Mouse (Mus musculus) A20 (cell line): ENCODE data around the gene Slc6a16.

Source experiments
- DNase-seq: peaks from one replicate; pipeline ENCODE4 v3.0.0-alpha.2; 2011; ENCODE audit warnings: low read depth, low spot score

The Slc6a16 gene

DNA sequence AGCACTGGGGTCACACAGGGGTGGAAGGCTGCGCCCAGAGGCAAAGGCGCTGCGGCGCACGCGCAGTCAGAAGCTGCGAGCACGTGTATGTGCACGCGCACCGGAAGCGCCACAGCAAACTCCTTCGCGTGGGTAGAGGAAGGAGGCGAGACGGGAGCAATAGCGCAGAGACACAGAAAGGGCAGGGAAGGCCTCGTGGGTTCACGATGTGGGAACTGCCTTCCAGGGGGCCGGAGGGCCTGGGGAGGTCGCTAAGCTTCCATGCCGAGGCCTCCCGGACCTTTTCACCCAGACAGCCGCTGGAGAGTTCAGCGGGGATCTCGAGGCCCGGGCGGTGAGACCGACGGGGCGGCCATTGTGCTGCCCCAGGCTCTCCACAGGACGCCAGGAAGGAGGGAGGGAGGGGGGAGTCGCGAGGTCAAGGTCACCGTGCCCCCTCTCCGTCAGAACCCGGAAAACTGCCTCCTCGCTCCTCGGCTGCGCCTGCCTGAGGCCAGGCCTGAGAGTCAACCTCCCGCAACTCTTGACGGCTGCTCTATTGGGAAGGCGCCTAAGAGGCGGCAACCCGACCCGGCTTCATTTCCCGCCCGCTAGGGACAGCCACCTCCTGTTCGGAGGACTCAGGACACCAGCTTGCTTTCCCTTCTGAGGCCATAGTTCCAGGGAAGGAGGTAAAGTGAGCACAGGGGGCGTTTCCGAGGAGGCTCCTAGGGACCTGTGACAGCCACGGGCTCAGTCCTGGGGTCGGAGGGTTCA, at the start of gene Slc6a16:
Gene Slc6a16 (plus strand): TSS at position 453 of the 756 bp plus-strand sequence.
- peak; percentile 87 for DNase-seq

DNA sequence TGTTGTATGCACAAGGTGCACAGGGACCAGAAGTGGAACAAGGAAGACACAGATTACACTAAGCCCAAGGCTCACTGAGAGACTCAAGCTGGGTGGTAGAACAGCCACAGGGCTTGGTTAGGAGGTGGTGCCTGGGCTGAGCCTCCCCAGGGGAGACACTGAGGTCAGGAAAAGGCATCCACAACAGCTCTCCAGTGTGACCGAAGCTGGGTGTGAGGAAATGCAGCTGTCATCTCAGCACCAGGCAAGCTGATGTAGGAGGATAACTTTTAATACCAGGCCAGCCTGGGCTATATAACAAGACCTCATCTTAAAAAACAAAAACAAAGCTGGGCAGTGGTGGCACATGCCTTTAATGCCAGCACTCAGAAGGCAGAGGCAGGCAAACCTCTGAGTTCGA, 49.7 kb upstream of the Slc6a16 start:
- no peak for DNase-seq

DNA sequence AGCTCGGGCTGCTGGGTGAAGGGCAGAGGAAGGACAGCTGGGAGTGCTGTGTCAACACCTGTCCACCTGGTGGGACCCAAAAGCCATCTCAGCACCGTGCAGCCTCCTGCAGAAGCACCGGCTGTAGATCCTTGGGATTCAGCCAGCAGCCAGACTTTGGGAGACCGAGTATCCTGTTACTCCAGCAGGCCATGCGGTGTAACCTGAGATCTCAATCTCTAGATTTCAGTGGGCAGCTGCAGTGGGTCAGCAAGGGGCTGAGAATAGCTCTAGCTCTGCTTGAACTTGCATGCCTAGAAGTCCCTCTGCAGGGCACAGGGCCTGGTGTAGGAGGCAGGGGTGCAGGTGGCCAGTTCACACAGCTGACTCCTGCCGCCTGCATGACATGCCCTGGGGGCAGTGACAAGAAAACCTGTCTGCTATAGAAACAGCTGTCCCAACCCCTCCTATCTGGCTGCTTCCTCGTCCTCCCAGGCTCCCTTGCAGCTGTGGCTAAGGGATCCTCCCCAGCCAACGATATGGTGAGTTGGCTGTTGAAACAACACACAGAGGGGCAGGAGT, 49.0 kb upstream of the Slc6a16 start:
- DNase-seq, result no peak

DNA sequence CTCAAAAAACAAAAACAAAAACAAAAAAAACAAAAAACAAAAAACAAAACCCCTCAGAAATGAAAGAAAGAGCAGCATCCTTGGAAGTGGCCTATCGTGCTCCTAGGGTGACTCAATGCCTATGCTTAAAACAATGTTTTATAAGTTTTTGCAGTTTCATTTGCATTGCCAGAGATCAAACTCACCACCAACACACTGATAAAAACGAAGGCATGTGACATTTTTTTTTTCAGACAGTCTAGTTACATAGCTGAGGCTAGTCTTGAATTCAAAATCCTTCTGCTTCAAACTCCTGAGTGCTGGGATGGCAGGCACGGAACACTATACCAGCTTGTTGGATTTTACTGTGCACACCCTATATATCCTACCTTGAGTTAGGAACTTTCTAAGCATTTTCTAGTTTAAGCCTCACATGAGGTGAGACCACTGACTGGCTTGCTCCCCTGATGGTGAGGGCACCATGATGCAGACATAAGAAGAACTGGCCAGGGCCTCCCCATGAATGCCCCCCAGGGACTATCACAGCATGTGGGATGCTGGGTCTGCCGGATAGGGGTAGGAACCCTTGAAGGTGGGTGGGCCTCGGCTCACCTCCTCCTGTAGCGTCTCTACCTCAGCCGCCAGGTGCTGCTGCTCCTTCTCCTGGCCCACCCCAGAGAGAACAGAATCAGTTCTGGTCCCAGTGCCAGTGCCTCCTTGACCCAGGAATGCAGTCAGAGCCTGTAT, 48.1 kb upstream of the Slc6a16 start:
- DNase-seq, result no peak

DNA sequence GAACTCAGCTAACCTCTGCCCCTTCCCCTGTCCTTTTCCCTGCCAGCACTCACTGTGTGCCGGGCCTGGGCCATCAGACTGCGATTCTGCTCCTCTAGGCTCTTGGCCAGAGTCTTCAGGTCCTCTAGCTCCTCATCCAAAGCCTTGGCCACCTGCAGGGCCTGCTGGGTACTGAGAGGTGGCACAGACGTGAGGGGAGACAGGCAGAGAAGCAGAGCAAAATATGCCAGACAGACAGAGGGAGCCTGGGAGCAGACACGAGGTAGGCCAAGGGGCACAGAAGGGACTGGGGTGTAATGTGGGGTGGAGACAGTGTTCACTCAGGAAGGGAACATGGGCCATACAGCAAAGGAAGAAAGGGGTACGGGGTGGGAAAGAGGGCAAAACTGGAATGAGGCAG, 47.5 kb upstream of the Slc6a16 start:
- no peak for DNase-seq

DNA sequence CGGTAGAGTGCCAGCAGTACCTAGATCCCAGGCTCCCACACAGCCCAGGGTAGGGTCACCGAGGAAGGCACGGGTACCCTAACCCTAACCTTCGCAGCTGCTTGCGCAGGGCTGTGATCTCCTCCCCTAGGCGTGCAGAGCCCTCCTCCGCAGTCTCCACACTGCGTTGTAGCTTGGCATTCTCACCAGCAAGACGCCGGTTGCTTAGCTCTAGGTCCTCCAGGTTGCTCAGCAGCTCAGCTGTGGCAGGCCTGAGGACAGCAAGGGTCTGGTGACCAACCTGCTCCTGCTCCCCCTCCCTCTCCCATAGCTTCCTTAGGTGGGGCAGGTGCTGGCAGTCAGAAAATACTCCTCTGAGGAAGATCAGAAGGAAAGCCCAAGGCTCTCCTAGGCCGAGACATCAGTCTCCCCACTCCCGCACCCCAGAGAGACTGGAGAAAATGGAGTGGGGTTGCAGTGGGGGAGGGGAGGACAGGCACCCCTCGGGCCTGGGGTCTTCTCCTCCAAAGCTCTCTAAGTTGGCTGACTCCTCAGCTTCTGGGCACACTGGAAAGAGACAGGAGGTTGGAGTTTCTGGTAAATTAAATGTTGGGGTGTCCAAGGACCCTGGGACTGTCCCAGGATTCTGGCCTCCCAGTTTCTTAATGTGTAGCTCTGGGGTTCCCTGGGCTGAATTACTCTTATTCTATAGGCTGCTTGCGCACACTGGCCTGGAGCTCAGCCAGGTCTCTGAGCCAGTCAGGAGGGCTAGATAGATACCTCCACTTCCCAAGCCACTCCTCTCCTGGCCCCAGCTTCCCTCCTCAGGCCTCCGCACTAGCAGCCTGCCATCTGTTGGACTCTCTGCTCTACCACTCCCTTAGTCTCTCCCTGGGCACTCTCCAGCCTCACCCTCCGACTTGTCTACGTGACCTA, 46.8 kb upstream of the Slc6a16 start:
- no peak for DNase-seq

DNA sequence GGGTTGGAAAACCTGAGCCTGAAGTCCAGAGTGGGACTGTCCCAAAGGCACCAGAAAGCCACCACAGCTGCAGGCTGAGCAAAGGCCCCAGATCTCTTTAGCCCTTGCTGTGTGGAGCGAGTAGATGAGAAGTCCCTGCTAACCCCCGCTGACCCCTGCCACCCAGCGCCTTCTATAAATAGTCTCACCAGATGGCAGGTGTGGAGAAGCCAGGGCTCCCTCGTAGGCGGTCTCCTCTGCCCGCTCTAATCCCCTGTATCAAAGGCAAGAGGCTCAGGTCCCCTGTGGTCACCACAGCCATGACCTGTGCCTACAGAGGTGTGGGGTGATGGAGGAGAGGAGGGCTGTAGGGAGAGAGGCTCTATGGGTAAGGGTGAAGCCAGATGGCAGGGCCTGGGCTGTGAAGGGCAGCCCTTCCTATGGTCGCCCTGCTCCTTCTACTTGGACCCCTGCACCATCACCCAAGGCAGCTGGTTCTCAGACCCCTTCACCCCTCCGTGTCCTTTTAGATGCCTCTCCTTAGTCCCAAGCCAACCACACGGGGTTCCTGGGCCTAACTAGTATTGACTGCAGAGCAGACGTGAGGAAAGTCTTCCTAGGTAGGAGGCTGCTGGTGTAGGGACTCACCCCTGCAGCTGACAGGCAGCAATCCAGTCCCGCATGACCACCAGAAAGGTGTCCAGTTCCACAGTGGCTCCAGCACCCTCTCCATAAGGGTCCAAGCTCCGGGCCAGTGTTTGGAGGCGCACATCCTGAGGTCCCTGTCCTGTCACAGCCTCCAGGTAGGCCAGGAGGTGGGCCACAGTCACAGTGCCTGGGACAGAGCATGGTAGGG, 45.3 kb upstream of the Slc6a16 start:
- no peak for DNase-seq

DNA sequence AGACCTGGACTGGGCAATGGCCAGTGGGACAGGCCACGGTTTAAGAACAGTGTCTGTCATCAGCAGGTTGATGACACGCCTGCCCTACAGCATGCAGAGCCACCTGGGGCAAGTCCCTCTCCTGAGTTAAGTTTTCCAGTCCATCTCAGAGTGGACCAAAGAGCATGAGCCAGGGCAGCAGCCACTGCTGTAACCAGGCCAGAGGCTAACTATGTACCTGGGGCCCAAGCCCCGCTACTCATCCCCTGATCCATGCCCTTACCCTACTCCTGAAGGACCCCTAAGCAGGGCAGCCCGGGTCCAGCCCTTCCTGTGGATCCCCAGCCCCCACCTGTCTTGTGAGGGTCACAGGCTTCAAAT, 44.7 kb upstream of the Slc6a16 start:
- DNase-seq, result no peak

DNA sequence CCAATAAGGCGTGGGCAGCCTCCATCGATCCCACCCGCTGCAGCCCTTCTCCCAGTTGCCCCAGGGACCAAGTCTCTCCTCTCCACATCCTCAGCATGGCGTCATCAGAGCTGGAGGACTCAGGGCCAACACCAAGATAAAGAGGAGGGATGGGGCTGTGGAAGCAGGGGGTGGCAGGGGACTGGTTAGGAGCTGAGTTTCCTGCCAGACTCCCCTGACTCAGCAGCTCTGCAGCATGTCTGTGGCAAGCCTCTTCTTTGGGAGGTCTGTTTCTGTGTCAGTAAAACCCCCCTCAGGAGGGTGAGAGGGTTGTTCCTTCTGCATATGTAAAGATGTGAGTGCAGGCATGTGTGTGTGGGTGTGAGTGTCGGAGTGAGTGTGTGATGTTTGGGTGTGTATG, 43.9 kb upstream of the Slc6a16 start:
- DNase-seq, result no peak

DNA sequence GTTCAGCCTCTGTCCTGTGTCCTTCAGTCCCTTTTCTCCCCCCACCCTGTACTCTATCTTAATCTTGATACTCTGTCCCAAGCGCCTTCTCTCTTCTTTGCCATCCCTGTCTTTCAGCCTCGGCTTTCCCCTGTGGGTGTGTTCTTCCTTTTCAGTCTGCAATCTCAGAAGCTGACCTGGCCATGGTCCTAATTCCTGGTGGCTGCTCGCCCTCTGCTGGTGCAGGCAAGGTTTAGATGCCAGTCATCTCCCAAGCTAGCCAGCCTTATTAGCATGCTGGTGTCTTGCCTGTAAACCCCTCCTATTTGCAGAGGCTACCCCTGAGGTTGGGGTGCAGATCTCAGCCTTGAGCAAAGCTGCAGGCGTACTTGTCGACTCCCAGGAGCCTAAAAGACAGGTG, 42.5 kb upstream of the Slc6a16 start:
- DNase-seq, result peak; percentile 72

DNA sequence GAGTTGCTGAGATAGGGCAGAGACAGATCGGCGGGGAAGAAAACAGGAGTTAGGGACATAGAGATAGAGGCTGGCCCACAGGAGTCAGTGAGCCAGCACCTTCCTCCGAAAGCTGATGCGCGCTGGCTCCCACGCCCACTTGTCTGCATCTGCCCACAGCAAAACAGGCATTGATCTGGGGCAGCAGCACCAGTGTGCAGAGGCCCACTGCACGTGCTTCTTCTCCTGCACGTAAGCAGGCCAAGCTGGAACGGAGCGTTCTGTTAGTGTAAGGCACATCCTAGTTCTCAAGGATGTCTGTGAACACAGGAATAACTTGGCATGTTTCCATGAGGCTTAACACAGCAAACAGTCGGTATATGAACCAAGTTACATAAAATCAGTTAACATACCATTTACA, 41.9 kb upstream of the Slc6a16 start:
- no peak for DNase-seq

DNA sequence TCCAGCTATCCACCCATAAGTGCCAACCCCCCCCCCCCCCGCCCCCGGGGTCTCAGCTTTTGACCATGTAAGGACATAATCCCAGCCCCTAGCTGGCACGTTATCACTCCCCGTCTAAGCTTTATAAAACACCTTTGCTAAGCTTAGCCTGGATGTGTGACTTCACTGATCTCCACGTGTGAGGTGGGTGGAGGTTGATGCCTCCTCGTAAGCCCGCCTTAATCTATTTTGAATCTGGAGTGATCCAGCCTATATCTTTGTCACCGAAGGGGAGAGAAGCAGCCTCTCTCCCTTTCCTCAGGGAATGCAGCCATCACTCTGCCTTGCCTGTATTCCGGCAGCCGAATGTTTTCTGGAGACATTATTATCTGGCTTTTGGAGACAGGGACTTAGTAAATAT, 38.2 kb upstream of the Slc6a16 start:
- no peak for DNase-seq

DNA sequence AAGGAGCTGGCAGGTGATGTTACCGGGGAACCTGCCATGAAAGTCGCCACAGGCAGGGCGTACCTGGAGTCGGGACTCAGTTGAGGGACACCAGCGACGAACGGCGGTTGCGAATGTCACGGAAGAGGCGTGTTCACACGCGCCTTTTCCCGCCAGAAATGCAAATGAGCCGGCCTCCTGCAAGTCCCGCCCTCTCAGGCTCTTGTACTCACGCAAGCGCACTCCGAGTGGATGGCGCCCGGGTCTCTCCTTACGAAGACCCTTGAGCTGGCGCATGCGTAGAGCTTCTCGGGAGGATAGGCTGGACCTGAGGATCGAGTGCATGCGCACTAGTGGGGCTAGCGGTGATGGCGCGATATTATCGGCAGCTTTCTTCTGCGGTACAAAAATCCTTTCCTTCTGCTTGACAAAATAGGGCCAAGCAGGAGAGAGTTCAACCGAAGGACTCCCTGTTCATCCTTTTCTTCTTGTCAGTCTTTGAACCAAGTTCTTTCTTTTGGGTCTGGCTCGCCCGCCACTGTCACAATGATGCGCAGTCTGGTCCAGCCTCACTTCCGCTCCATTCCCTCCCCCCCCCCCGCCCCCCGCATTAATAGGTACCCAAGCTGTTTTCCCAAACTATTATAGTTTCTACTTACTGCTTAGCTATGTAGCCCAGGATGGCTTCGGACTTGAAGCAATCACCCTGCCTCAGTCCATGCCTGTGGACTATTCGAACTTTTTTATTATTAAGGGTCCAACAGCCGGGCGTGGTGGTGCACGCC, 36.3 kb upstream of the Slc6a16 start, which contains the start of gene Ccdc155:
Gene Ccdc155 (minus strand): TSS at position 513 of the 764 bp plus-strand sequence.
- peak; percentile 99 for DNase-seq

DNA sequence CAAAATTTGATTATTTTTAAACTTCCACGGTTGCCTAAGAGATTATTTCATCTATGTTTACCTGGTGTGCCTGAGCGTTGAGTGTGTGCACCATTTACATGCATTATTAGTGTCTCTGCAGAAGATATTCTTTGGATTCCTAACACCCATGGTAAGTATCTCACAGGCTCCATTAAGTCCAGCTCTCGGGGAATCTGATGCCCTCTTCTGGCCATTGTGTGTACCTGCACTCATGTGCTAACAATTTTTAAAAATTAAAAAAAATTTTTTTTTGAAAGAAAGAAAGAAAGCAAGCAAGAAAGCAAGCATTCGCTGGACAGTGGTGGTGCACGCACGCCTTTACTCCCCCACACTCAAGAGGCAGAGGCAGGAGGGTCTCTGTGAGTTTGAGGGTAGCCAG, 32.6 kb upstream of the Slc6a16 start:
- peak; percentile 36 for DNase-seq

DNA sequence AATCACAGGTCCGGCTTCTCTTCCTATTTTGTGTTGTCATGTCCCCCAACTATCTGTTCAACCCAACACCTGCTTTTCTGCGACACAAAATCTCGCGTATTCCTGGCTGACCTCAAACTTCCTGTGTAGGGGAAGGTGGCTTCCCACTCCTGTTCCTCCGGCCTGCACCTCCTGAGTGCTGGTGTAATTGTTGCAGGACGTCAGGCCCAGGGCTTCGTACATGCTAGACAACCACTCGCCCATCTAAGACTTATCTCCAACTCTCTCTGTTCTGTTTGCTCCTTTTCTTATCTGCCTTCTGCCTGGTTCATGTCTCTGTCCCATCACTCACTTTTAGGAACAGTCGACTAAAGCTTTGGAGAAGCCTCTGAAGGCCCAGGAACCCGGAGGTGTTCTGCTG, 29.8 kb upstream of the Slc6a16 start:
- DNase-seq, result no peak

DNA sequence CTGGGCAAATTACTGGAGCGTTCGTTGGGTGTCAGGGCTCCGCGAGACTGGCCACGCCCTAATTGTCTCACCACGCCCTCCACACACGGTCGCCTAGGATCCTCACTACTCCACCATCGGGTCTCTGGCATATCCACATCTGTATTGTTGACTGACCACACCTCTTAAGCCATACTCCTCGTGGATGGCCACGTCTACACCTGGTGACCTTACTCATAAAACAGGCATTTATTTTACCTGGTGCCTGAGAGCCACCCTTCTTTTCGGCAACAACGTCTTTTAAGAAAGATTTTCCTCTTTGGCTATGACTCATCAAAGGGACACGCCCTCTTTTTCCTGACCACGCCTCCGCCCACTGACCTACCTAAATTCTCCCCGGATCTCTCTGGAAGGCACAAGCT, 29.0 kb upstream of the Slc6a16 start, which contains the start of gene Dkkl1:
Gene Dkkl1 (minus strand): TSS at position 297 of the 401 bp plus-strand sequence.
- DNase-seq, result peak; percentile 76

DNA sequence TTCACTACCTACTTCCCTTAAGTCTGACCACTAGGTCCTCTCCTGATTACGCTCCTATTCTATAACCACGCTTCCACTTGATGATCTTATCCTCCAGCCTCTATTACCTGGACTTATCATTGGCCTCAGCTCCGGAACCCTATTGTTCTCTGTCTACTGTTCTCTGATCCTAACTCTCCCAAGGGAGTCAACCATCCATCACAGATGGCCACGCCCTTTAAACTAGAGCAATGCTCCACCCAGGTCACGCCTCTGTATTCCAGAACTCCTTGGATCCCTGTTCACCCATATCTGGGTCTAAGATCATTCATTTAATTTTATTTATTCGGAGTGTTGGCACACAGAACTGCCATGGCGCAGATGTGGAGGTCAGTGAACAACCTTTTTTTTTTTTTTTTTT, 28.5 kb upstream of the Slc6a16 start:
- DNase-seq, result peak; percentile 43

DNA sequence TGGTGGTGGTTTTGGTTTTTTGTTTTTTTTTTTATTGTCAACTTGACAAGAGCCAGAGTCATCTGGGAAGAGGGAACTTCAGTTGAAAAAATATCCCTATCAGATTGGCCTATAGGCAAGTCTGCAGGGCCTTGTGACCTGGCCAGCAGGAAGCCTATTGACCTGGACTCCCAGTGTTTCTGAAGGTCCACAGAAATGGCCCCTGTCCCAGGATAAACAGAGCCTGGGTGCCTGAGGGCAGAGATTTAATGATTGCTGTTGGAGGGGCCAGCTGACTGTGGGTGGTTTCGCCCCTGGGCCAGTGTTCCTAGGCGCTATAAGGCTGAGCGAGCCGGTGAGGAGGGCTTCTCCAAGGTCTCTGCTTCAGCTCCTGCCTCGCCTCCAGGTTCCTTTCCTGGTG, 27.2 kb upstream of the Slc6a16 start:
- DNase-seq, result no peak

DNA sequence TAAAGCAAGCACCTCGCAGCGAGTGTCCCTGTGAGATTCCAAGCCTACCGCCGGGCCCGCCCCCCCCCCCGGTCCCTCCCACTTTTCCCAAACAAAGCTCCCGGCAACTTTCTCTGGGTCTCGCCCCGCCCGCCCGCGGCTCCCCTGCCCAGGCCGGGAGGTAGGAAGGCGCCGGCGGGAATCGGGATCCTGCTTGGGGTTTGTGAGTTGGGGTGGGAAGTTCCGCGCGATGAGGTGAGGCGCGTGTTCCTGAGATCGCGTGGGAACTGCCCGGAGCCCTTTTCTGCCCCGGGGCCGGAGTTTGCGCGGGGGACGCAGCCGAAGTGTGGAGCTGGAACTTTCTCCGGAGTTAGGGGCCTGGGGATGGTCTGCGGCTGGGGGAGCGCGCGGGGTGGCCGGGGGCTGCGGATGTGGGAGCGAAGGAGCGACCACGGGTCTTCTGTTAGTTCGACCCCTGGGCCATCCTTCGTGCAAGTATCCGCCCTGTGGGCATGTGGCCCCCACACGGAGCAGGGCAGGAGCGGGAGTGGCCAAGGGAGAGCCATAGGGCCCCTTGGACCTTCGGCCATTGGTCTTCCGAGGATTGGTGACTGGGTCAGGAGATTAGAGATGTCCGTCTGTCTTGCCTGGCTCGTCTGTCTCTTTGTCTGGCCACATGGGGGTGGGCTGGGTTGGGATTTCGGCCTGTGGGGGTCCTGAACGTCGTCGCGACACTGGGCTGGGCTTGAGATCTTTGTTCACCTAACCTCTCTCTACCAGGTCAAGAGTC, 25.0 kb upstream of the Slc6a16 start, which contains the start of gene Tead2:
Gene Tead2 (plus strand): TSS at position 81 of the 769 bp plus-strand sequence.
- no peak for DNase-seq
